Mouse (Mus musculus) left cerebral cortex, postnatal 10 days (tissue): Measurements from ENCODE around the gene Uvrag. TPM values are rescaled to one million over a fixed set of nuclear protein-coding genes. Genes with fewer than 3 reads are reported as not detected.
A peak's percentile ranks its signal among the peaks of the same experiment; 100 is the strongest.

Source experiments
- DNase-seq, 2 experiments: peaks; one replicate each; pipeline ENCODE4 v3.0.0; 2021 to 2022; ENCODE audit warnings: low spot score in 2 of 2, mixed read lengths in 1 of 2; ENCODE audit errors: extremely low spot score in 1 of 2
- intact Hi-C: fragments of 180-260 bp; cut with DNase I; formaldehyde crosslinking; loops from one replicate; pipeline ENCODE4 v1.15.1; 2025
- total RNA-seq, 2 experiments: library from RNA; stranded (reverse); gene quantifications; 2 replicates each; pipeline ENCODE4 v1.2.3; 2021

Gene Uvrag
- total RNA-seq, 2 experiments from 2014 or later, result 40.4 to 42.9 TPM

DNA sequence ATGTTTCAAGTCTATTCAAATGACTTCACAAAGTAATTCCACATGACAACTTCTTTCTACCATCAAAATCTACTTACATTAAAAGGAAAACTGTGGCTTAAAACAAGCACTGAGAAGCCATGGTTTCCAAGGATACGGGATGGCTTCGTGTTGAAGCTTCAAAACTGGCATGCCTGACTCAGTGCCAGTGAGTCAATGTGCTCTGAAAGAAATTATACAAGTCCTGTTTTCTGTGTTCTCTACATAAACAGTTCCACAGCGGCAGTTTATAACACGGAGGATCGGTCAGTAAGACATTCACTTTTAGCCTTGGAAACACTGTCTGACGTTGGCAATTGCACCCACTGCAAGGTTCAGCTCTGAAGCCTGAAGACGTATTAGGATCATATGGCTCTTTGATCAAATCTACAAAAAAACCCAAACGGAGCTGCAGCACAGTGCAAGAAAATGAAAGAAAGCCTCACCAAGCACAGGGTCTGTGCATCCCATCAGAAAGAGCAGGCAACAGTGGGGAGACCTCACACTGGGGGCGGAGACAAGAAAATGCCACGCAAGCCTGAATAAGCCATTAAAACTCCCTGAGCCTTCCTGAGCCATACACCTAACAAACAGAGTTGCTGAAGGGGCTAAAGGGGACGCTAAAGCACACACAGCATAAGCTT, 94.3 kb downstream of the Uvrag start:
- peak in 1 of 2 experiments; percentile 51 for DNase-seq

DNA sequence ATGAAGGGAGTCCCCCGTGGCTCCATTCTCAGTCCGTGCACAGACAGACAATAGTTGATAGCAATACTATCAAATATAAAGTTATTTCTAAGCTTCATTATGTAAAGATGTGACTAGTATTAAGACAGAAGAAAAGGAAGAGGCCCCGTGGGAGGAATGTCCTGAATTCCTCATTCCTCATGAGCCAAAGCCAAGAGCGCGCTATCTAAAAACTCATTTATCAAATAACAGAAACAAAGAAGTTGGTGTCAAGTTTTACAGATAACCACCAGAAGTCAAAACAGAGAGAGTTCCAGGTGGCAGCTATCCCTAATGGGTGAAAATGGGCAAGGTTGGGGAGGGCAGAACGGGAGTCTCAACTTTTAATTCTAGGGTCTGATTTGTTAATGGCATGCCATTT, 95.4 kb downstream of the Uvrag start:
- intact Hi-C loops, result no loop called here
- no peak for DNase-seq

More for the DNA sequence above, 94.3 kb downstream of the Uvrag start:
- intact Hi-C loops, result no loop called here

DNA sequence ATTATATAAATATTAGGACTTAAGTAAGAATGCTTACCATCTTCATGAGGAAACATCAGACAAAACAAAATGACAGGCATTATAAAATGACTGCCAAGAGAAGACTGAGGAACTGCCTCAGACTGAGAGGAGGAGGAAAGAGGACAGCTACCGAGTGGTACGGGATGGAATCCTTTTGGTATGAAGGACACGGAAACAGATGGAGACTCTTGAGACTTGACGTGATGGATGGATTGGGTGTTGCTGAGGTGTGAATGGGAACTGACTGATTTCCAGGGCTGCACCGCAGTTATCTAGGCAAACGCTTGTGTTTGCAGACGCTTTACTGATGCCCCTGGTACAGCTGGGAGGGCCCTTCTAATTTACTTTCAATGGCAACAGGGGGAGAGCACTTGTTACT, 97.0 kb downstream of the Uvrag start:
- DNase-seq, result no peak
- intact Hi-C loops, result no loop called here

- no peak for DNase-seq
- intact Hi-C loops, result no loop called here
Measured at GRCm38 (mm10) chr7:99043322-99043721, 97.6 kb downstream of the Uvrag start.

DNA sequence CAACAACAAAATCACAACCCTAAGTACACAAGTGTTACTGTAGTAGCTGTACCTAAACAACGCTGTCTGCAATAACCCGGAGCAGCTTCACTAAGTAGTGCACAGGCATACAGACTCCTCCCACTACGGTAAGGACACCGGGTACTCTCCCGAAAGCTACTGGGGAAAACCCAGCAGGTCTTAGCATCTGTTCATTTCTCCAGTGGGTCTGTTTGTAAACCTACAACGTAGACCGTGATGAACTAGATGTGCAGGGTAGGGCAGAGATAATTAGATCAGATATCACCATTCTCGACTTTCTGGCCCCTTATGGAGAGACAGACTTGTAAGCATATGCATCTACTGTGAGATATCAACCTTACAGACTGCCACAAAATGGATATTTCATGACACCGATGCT, 99.1 kb downstream of the Uvrag start:
- intact Hi-C loops, result no loop called here
- no peak for DNase-seq

GRCm38 (mm10) chr7:99039912-99040311, 101.0 kb downstream of the Uvrag start:
- DNase-seq, result no peak
- intact Hi-C loops, result no loop called here

DNA sequence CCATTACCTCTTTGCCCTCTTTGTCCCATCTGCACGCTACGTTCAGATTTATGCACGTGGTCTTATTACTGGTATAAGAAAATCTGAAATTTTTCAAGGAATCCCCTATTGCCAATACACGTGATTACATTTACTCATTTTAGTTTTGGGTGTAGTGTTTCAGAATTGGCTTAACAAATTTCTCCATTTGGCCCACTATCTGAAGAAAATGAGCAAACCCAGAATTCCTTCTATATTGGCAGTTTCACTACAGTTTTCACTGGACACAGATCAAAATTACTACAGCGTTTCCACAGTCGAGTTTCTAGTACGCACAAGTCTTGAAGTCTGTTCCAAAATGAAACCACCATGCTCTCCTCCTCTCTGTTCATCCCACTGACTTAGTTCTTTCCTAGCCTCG, 104.7 kb downstream of the Uvrag start:
- intact Hi-C loops, result no loop called here
- DNase-seq, result no peak

GRCm38 (mm10) chr7:99034909-99035308, 106.0 kb downstream of the Uvrag start:
- intact Hi-C loops, result no loop called here

GRCm38 (mm10) chr7:99033838-99034237, 107.1 kb downstream of the Uvrag start:
- intact Hi-C loops, result no loop called here
- no peak for DNase-seq

More at GRCm38 (mm10) chr7:99034909-99035308, 106.0 kb downstream of the Uvrag start:
- no peak for DNase-seq

DNA sequence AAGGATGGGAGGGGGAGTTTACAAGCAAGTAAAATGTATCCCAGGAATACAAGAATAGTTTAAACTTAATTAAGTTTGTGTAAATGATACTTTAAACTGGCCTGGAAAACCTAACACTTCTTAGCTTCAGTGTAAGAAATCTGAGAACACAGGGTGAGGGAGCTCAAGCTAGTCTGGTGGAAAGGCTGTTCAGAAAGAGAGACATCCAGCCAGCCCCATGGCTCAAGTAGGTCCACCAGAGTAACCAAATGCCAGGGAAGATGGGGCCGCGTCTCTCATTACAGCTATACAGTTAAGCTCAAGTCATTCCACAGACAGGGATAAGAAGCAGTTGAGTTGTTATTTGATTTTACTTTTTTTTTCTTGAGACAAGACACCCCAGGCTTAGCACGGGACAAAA, 107.6 kb downstream of the Uvrag start:
- no peak for DNase-seq
- intact Hi-C loops, result no loop called here

- DNase-seq, result no peak
- intact Hi-C loops, result no loop called here
Measured at GRCm38 (mm10) chr7:99032051-99032450, 108.9 kb downstream of the Uvrag start.

- no peak for DNase-seq
- intact Hi-C loops, result no loop called here
Measured at GRCm38 (mm10) chr7:99028108-99028507, 112.8 kb downstream of the Uvrag start.

GRCm38 (mm10) chr7:99027185-99027584, 113.8 kb downstream of the Uvrag start:
- intact Hi-C loops, result no loop called here
- no peak for DNase-seq

- intact Hi-C loops, result no loop called here
- DNase-seq, result no peak
Measured at GRCm38 (mm10) chr7:99025989-99026388, 115.0 kb downstream of the Uvrag start.

DNA sequence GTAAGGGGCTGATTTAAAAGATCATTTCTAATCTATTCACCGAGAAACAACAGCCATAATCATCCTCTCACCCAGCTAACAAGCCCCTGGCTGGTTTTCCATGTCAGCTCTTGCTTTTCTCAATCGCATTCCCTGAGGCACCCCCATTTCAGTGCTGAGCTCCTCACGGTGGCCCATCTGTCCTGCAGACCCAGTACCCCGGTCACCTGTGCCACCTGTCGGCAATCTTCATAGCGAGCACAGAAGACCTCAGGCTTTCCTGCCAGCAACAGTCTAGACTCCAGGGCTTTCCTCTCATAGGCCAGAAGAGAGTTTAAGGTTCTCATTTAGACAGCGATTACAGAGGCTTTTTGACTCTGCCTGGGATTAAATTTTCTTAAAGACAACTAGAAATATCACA, 115.7 kb downstream of the Uvrag start:
- intact Hi-C loops, result no loop called here
- no peak for DNase-seq

GRCm38 (mm10) chr7:99024791-99025190, 116.2 kb downstream of the Uvrag start:
- intact Hi-C loops, result no loop called here
- DNase-seq, result no peak

DNA sequence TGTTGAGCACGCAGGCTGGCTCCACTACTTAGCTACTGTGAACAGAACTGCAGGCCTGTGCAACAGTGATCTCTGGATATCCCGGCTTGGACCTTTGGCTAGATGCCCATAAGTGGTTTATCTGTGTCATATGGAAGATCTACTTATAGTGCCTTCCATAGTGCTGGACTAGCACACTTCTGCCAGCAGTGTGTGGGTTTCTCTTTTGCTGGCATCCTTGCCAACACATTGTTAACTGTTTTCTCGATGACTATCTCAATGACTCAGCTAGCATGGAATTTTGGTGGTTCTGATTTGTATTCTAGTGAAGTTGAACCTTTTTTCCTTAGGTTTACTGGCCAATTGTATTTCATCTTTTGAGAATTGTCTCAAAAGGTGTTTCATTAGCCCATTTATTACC, 117.0 kb downstream of the Uvrag start:
- intact Hi-C loops, result no loop called here
- no peak for DNase-seq

GRCm38 (mm10) chr7:99021277-99021676, 119.7 kb downstream of the Uvrag start:
- no peak for DNase-seq
- intact Hi-C loops, result no loop called here

GRCm38 (mm10) chr7:99020353-99020752, 120.6 kb downstream of the Uvrag start:
- intact Hi-C loops, result no loop called here
- DNase-seq, result no peak

DNA sequence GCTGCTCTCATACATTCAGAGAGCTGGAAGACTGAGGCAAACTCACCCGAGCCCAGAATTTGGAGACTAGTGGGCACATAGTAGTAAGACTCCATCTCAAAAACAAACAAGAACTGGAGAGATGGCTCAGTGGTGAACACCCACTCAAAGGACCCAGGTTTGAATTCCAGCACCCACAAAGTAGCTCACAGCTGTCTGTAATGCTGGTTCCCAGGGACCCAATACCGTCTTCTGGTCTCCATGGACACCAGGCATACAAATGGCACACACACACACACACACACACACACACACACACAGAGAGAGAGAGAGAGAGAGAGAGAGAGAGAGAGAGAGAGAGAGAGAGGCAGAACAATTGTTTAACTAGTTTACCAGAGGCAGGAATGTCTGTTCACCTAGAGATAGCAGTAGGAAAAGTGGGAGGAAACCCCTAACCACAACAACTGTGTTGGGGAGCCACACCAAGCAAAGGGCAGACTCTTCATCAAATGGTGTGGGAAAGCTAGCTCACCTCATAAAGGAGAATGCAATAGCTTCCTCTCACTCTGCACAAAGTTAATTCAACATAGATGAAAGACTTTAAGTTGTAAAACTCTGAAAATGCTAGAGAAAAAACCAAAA, 123.6 kb downstream of the Uvrag start:
- intact Hi-C loops, result no loop called here
- no peak for DNase-seq

GRCm38 (mm10) chr7:99015914-99016313, 125.0 kb downstream of the Uvrag start:
- no peak for DNase-seq
- intact Hi-C loops, result no loop called here
